Comparison of ENCODE assay signal across 23 mouse cellular contexts in the genomic region with DNA sequence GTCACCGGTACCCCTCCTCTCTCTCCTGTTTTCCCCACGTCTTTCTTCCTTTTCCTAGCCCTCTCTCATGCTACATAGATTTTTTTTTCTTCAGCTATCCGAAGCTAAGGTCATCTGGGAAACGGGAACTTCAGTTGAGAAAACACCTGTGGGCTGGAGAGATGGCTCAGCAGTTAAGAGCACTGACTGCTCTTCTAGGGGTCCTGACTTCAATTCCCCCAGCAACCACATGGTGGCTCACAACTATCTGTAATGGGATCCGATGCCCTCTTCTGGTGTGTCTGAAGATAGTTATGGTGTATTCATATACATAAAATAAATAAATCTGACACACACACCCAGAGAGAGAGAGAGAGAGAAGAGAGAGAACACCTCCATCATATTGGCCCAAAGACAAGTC. TPM values are rescaled to one million over a fixed set of nuclear protein-coding genes. Genes with fewer than 3 reads are reported as not detected.
DNase-seq lines count a peak whose midpoint lies in the region; ATAC-seq and TF ChIP-seq lines count a peak whose summit lies in the region.
"Had no signal": no experiment of that assay in that cellular context is flagged by ENCODE, and none has a peak within 500 bp of the region (broad histone marks: within the 10 kb centered on the region; RNA-seq: fewer than 3 reads in every experiment).

No protein-coding gene starts in this region.

- DNase-seq in gastrocnemius, adult 2 months = no peak
- no peak for DNase-seq in gastrocnemius, adult 8-10 months (ENCODE audit: low spot score in 2 of 2)
- DNase-seq in layer of hippocampus, adult 2 months (ENCODE audit: low spot score in 2 of 2) = no peak
- no peak for DNase-seq in layer of hippocampus, postnatal 14 days (ENCODE audit: low spot score in 2 of 2)
- DNase-seq in testis, postnatal 10 days (ENCODE audit: low spot score) = peak; percentile 29
- no peak for DNase-seq in testis, postnatal 14 days (ENCODE audit: low spot score)
- peak; percentile 58 for DNase-seq in thymus, postnatal 4 days
- DNase-seq in forebrain, embryonic 11.5 days (ENCODE audit: low spot score) = no peak
- DNase-seq: adrenal gland, postnatal 14 days; cerebellum, adult 18-20 months; cerebellum, postnatal 36 days; gastrocnemius, postnatal 10 days; kidney, adult 11 months; layer of hippocampus, postnatal 36 days; left cerebral cortex, postnatal 4 days; lung, postnatal 10 days had no signal

- ATAC-seq in forebrain, embryonic 11.5 days (replicated peaks; ENCODE audit: low FRiP score) = no peak
- ATAC-seq: activated CD4-positive, CD25-positive, alpha-beta regulatory T cell, adult 4 months; forebrain, embryonic 15.5 days; liver, embryonic 12.5 days had no signal

- WGBS in forebrain, embryonic 11.5 days = 79% methylated on average over 5 of the region's 5 CpGs

- intact Hi-C loops in gastrocnemius, adult 2 months (cut with DNase I) = no loop called here

- no peak overlapping the region for H3K4me3 ChIP-seq in gastrocnemius, adult 2 months
- no peak overlapping the region for H3K4me3 ChIP-seq in layer of hippocampus, adult 2 months
- H3K4me3 ChIP-seq in forebrain, embryonic 11.5 days (ENCODE audit: low read depth, low read length) = no peak overlapping the region
- H3K4me3 ChIP-seq: forebrain, embryonic 15.5 days; hindbrain, embryonic 15.5 days; liver, embryonic 12.5 days; megakaryocyte, embryonic 14.5 days had no signal

- H3K27me3 ChIP-seq in forebrain, embryonic 11.5 days (ENCODE audit: control insufficient read depth, insufficient read depth, low read length) = no peaks in the 10 kb centered on the region
- H3K27me3 ChIP-seq: forebrain, embryonic 15.5 days; hindbrain, embryonic 15.5 days; liver, embryonic 12.5 days had no signal

- TF ChIP-seq CTCF in gastrocnemius, adult 2 months (IDR thresholded peaks at IDR 0.05) = peak; percentile 25; the same call in 1 of the 2 replicates
- TF ChIP-seq CTCF in layer of hippocampus, adult 2 months (conservative IDR thresholded peaks at IDR 0.05) = peak; percentile 63

- H3K9me3 ChIP-seq in forebrain, embryonic 11.5 days (ENCODE audit: control insufficient read depth, low read length) = no peaks in the 10 kb centered on the region; the same call in 1 of the 2 replicates
- H3K9me3 ChIP-seq: forebrain, embryonic 15.5 days; hindbrain, embryonic 15.5 days; liver, embryonic 12.5 days had no signal

- H3K9ac ChIP-seq in forebrain, embryonic 11.5 days (ENCODE audit: low read length) = no peak overlapping the region
- H3K9ac ChIP-seq: forebrain, embryonic 15.5 days; hindbrain, embryonic 15.5 days; liver, embryonic 12.5 days had no signal

- H3K4me2 ChIP-seq in forebrain, embryonic 11.5 days (ENCODE audit: low read depth, low read length, severe bottlenecking) = no peak overlapping the region
- H3K4me2 ChIP-seq: forebrain, embryonic 15.5 days; hindbrain, embryonic 15.5 days; liver, embryonic 12.5 days had no signal

- no peak overlapping the region for H3K27ac ChIP-seq in gastrocnemius, adult 2 months
- no peak overlapping the region for H3K27ac ChIP-seq in layer of hippocampus, adult 2 months
- no peak overlapping the region for H3K27ac ChIP-seq in forebrain, embryonic 11.5 days (ENCODE audit: low read depth, low read length)
- H3K27ac ChIP-seq: forebrain, embryonic 15.5 days; hindbrain, embryonic 15.5 days; liver, embryonic 12.5 days had no signal

- H3K36me3 ChIP-seq in forebrain, embryonic 11.5 days (ENCODE audit: control insufficient read depth, insufficient read depth, low read length) = no peaks in the 10 kb centered on the region
- H3K36me3 ChIP-seq: forebrain, embryonic 15.5 days had no signal

- no peaks in the 10 kb centered on the region for H3K4me1 ChIP-seq in forebrain, embryonic 11.5 days (replicated peaks; ENCODE audit: control insufficient read depth, insufficient read depth, low read length)
- H3K4me1 ChIP-seq: forebrain, embryonic 15.5 days; hindbrain, embryonic 15.5 days; liver, embryonic 12.5 days; megakaryocyte, embryonic 14.5 days had no signal

RNA-seq across cellular contexts. Expression of gene Lect2, which starts 12.7 kb away (rescaled TPM):
- not detected for total RNA-seq in gastrocnemius, adult 2 months (2021)
- not detected for total RNA-seq in gastrocnemius, adult 8-10 months (2022)
- not detected for total RNA-seq in layer of hippocampus, adult 2 months (2021)
- not detected for total RNA-seq in layer of hippocampus, postnatal 14 days (2021)
- polyA plus RNA-seq in forebrain, embryonic 11.5 days (2014; fragmentation: Nextera tagmentation; extraction: Ambion mirVana) = not detected in 2 replicates
- total RNA-seq: gastrocnemius, postnatal 10 days; heart, postnatal 25 days; layer of hippocampus, postnatal 36 days; left cerebral cortex, postnatal 4 days had no signal
- polyA plus RNA-seq: activated CD4-positive, CD25-positive, alpha-beta regulatory T cell, adult 4 months; forebrain, embryonic 15.5 days; neural tube, embryonic 14.5 days had no signal

RNA-seq across cellular contexts. Expression of gene Fbxl21, which starts 13.3 kb away (rescaled TPM):
- not detected for total RNA-seq in gastrocnemius, adult 2 months (2021)
- total RNA-seq in gastrocnemius, adult 8-10 months (2022) = under 1 TPM in 2 of 4 experiments, not detected in 2; 0.24 to 0.29 TPM
- 1 to 10 TPM; 5.5 to 8.2 TPM for total RNA-seq in layer of hippocampus, adult 2 months (2021)
- total RNA-seq in layer of hippocampus, postnatal 14 days (2021) = 1 to 10 TPM; 4.3 to 5.7 TPM
- polyA plus RNA-seq in forebrain, embryonic 11.5 days (2014; fragmentation: Nextera tagmentation; extraction: Ambion mirVana) = 1.7 and 2.2 TPM in 2 replicates

RNA-seq across cellular contexts. Expression of gene Il9, which starts 53.5 kb away (rescaled TPM):
- total RNA-seq in gastrocnemius, adult 2 months (2021) = not detected
- not detected for total RNA-seq in gastrocnemius, adult 8-10 months (2022)
- total RNA-seq in layer of hippocampus, adult 2 months (2021) = not detected
- not detected for total RNA-seq in layer of hippocampus, postnatal 14 days (2021)
- not detected in 2 replicates for polyA plus RNA-seq in forebrain, embryonic 11.5 days (2014; fragmentation: Nextera tagmentation; extraction: Ambion mirVana)
- total RNA-seq: adrenal gland, postnatal 14 days; gastrocnemius, postnatal 10 days; heart, postnatal 25 days; layer of hippocampus, postnatal 36 days; left cerebral cortex, postnatal 4 days had no signal
- polyA plus RNA-seq: activated CD4-positive, CD25-positive, alpha-beta regulatory T cell, adult 4 months; forebrain, embryonic 15.5 days; hindbrain, embryonic 15.5 days; liver, embryonic 12.5 days; neural tube, embryonic 14.5 days had no signal

Comparison
In these comparisons a context has a peak if more than half of its experiments do, and no peak if none do; other contexts are left out.
1. DNase-seq: peak in testis, postnatal 10 days (single experiment) and thymus, postnatal 4 days (single experiment); none in gastrocnemius, adult 2 months (single experiment), gastrocnemius, adult 8-10 months (0 of 2), layer of hippocampus, adult 2 months (0 of 2), layer of hippocampus, postnatal 14 days (0 of 2), testis, postnatal 14 days (single experiment) and forebrain, embryonic 11.5 days (single experiment).
2. RNA of gene Fbxl21, which starts 13.3 kb away (total RNA-seq): 5.5 to 8.2 TPM in layer of hippocampus, adult 2 months and 4.3 to 5.7 TPM in layer of hippocampus, postnatal 14 days; 0.24 to 0.29 TPM in gastrocnemius, adult 8-10 months and not detected in gastrocnemius, adult 2 months; every median in the first group is over 4 times any median in the second.